Mouse (Mus musculus) ES-Bruce4 (cell line): ENCODE measurements at regions not wholly inside any gene's neighbourhood (a gene's known extent, or its start where the extent isn't known, plus 50 kb on each side); places are given as distances from the start of the nearest gene placed in this dataset.

Experiments
- H3K27ac ChIP-seq: 2 replicates; pipeline ENCODE4 v1.5.1; 2012; ENCODE audit warnings: low read length, inconsistent platforms; ENCODE audit not compliant: insufficient read depth
- H3K27me3 ChIP-seq: 2 replicates; pipeline ENCODE4 v1.6.1; 2012; ENCODE audit warnings: mild to moderate bottlenecking, low read length, inconsistent platforms; ENCODE audit not compliant: control insufficient read depth, poor library complexity, insufficient read depth, severe bottlenecking
- H3K36me3 ChIP-seq: 2 replicates; pipeline ENCODE4 v1.6.1; 2012; ENCODE audit warnings: inconsistent platforms, mild to moderate bottlenecking, low read length, moderate library complexity; ENCODE audit not compliant: control insufficient read depth, poor library complexity, insufficient read depth, severe bottlenecking
- H3K4me1 ChIP-seq: one replicate; pipeline ENCODE4 v1.8.1; 2011; ENCODE audit warnings: low read length; ENCODE audit not compliant: control insufficient read depth, insufficient read depth
- H3K4me3 ChIP-seq: 2 replicates; pipeline ENCODE4 v1.5.1; 2011; ENCODE audit warnings: low read depth, mild to moderate bottlenecking, low read length
- H3K9ac ChIP-seq: 2 replicates; pipeline ENCODE4 v1.6.1; 2012; ENCODE audit warnings: low read depth, mild to moderate bottlenecking, inconsistent platforms; ENCODE audit not compliant: poor library complexity, severe bottlenecking
- H3K9me3 ChIP-seq: replicated peaks from 2 replicates; pipeline ENCODE4 v1.6.1; 2012; ENCODE audit warnings: mild to moderate bottlenecking, low read length, inconsistent platforms; ENCODE audit not compliant: control insufficient read depth, poor library complexity, insufficient read depth, severe bottlenecking
- CTCF ChIP-seq: IDR thresholded peaks from one replicate; pipeline ENCODE4 v1.8.1; 2011; ENCODE audit warnings: low read depth, low read length
- EP300 ChIP-seq: IDR thresholded peaks from 2 replicates; pipeline ENCODE4 v1.6.1; 2011; ENCODE audit warnings: low read depth, low read length; ENCODE audit not compliant: insufficient read depth
- POLR2A ChIP-seq: IDR thresholded peaks from one replicate; pipeline ENCODE4 v1.8.1; 2011; ENCODE audit warnings: low read length; ENCODE audit not compliant: insufficient read depth

DNA sequence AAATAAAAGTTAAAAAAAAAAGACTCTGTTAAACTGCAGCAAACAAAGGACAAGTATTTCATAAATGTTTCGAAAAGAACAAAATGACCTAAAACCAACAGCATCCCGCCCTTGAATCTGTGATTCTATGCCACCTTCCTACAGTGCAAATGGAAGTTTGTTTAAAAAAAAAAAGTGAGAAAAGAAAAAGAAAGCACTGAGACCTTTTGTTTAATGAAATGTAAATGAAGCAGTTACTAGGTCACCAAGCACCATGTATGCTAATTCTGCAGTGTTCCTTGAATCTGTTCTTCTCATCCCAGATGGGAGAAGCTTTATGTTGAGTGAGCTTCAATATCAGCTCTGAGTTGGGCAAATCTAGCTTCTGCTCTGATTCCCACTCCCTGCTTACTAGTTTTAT is 64.8 kb downstream of the Dnajb9 start:
- TF ChIP-seq EP300 (no peak), CTCF (no peak), POLR2A (no peak)
- Histone ChIP-seq H3K36me3 (no peaks in the 10 kb centered on the region), H3K27me3 (no peaks in the 10 kb centered on the region), H3K27ac (no peak overlapping the region), H3K9ac (no peak overlapping the region), H3K9me3 (no peaks in the 10 kb centered on the region), H3K4me1 (no peaks in the 10 kb centered on the region), H3K4me3 (no peak overlapping the region)

- H3K36me3 ChIP-seq, result no peaks in the 10 kb centered on the region
- H3K9me3 ChIP-seq, result no peaks in the 10 kb centered on the region
- no peaks in the 10 kb centered on the region for H3K4me1 ChIP-seq
- no peak overlapping the region for H3K9ac ChIP-seq
- H3K4me3 ChIP-seq, result no peak overlapping the region
- TF ChIP-seq EP300 (no peak), POLR2A (no peak), CTCF (no peak)
- no peak overlapping the region for H3K27ac ChIP-seq
- H3K27me3 ChIP-seq, result no peaks in the 10 kb centered on the region
Observed at GRCm38 (mm10) chr12:44139026-44139425, 71.1 kb downstream of the Dnajb9 start.

GRCm38 (mm10) chr12:44128874-44129273 is 81.3 kb downstream of the Dnajb9 start:
- TF ChIP-seq EP300 (no peak), CTCF (no peak), POLR2A (no peak)
- H3K9me3 ChIP-seq, result no peaks in the 10 kb centered on the region
- H3K4me3 ChIP-seq, result no peak overlapping the region
- H3K9ac ChIP-seq, result no peak overlapping the region
- H3K4me1 ChIP-seq, result no peaks in the 10 kb centered on the region
- no peaks in the 10 kb centered on the region for H3K27me3 ChIP-seq
- no peak overlapping the region for H3K27ac ChIP-seq
- H3K36me3 ChIP-seq, result no peaks in the 10 kb centered on the region

- H3K4me3 ChIP-seq, result no peak overlapping the region
- H3K27me3 ChIP-seq, result no peaks in the 10 kb centered on the region
- no peaks in the 10 kb centered on the region for H3K36me3 ChIP-seq
- TF ChIP-seq POLR2A (no peak), EP300 (no peak), CTCF (peak; percentile 1)
- H3K27ac ChIP-seq, result no peak overlapping the region
- H3K9me3 ChIP-seq, result no peaks in the 10 kb centered on the region
- no peaks in the 10 kb centered on the region for H3K4me1 ChIP-seq
- no peak overlapping the region for H3K9ac ChIP-seq
Observed at GRCm38 (mm10) chr12:44105085-44105484, 105.0 kb downstream of the Dnajb9 start.

DNA sequence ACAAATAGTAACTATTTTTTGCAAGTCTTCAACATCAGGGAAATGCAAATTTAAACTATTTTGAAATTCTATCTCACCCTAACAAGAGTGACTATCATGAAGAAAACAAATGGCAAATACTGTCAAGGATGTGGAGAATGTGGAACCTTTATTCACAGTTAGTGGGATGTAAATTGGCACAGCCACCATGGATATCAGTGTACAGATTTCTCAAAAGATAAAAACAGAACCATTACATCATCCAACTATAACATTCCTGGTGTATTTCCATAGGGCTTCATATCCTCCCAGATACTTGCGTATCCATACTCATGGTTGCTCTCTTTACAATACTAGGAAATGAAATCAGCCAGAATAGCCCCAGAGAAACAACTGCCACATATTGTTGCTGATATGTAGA is 110.9 kb downstream of the Dnajb9 start:
- TF ChIP-seq CTCF (no peak), POLR2A (no peak), EP300 (no peak)
- Histone ChIP-seq H3K4me3 (no peak overlapping the region), H3K9me3 (no peaks in the 10 kb centered on the region), H3K27ac (no peak overlapping the region), H3K27me3 (no peaks in the 10 kb centered on the region), H3K36me3 (no peaks in the 10 kb centered on the region), H3K9ac (no peak overlapping the region), H3K4me1 (no peaks in the 10 kb centered on the region)

DNA sequence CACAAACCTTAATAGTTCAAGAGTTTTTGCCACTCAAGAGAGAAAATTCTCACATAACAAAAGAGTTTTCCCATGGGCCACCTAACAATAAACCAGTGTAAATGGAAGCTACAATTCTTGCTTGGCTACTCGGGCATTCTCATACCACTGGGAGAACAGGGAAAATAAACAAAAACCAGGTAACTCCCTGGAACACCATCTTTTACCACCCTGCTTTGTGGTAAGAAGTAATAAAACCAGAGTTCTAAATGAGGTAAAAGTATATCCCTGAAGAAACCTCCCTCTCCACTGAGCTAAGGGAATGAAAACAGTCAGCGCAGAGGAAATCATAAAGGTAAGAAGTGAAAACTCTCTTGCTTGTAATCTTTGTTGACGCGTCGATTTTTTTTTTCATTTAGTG is 138.4 kb downstream of the Dnajb9 start:
- Histone ChIP-seq H3K4me3 (no peak overlapping the region), H3K36me3 (no peaks in the 10 kb centered on the region), H3K4me1 (no peaks in the 10 kb centered on the region), H3K9me3 (no peaks in the 10 kb centered on the region), H3K9ac (no peak overlapping the region), H3K27ac (no peak overlapping the region), H3K27me3 (no peaks in the 10 kb centered on the region)
- TF ChIP-seq EP300 (no peak), POLR2A (no peak), CTCF (no peak)
